Mouse (Mus musculus) midbrain, embryonic 15.5 days (tissue): ENCODE measurements around the gene Ccdc70. TPM values are rescaled to one million over a fixed set of nuclear protein-coding genes. Genes with fewer than 3 reads are reported as not detected.

ENCODE experiments used
- ATAC-seq: fragments of 200-750 bp; cut with Nextera tagmentation; replicated peaks from 2 replicates; pipeline ENCODE4 v1.8.0; 2017; ENCODE audit warnings: moderate TSS enrichment
- H3K27ac ChIP-seq: fragments of 300-500 bp; sonication (generic); 2 replicates; pipeline ENCODE4 v1.5.1; 2015; ENCODE audit warnings: mild to moderate bottlenecking, inconsistent platforms
- H3K27me3 ChIP-seq: fragments of 300-500 bp; sonication (generic); replicated peaks from 2 replicates; pipeline ENCODE4 v1.6.1; 2015; ENCODE audit warnings: inconsistent platforms
- H3K36me3 ChIP-seq: fragments of 300-500 bp; sonication (generic); replicated peaks from 2 replicates; pipeline ENCODE4 v1.6.1; 2015; ENCODE audit warnings: inconsistent platforms
- H3K4me1 ChIP-seq: fragments of 300-500 bp; sonication (generic); 2 replicates; pipeline ENCODE4 v1.6.1; 2015; ENCODE audit warnings: inconsistent platforms
- H3K4me2 ChIP-seq: fragments of 300-500 bp; sonication (generic); 2 replicates; pipeline ENCODE4 v1.6.1; 2015; ENCODE audit warnings: inconsistent platforms, mild to moderate bottlenecking, moderate library complexity
- H3K4me3 ChIP-seq: fragments of 300-500 bp; sonication (generic); 2 replicates; pipeline ENCODE4 v1.5.1; 2015; ENCODE audit warnings: mild to moderate bottlenecking, inconsistent platforms
- H3K9ac ChIP-seq: fragments of 300-500 bp; sonication (generic); 2 replicates; pipeline ENCODE4 v1.6.1; 2015; ENCODE audit warnings: mild to moderate bottlenecking, inconsistent platforms
- H3K9me3 ChIP-seq: fragments of 300-500 bp; sonication (generic); 2 replicates; pipeline ENCODE4 v1.6.1; 2016; ENCODE audit warnings: inconsistent platforms
- WGBS: fragments of 180-500 bp; shearing (Covaris S2); methylation state at CpG from one replicate; pipeline ENCODE4 v1.1.7; 2015; ENCODE audit warnings: mixed read lengths; 5-methylcytosine and 5-hydroxymethylcytosine counted together
- polyA plus RNA-seq: library from polyadenylated mRNA; unstranded; fragments of >200 nt; fragmentation: Nextera tagmentation; extraction: Ambion mirVana; gene quantifications from 2 replicates; pipeline ENCODE4 v1.2.1, GENCODE M21; 2015

Ccdc70 gene
- polyA plus RNA-seq, 1 experiment from 2014 or later, result not detected

- no peak overlapping the region for H3K9ac ChIP-seq
- no peak overlapping the region for H3K4me3 ChIP-seq
- no peaks in the 10 kb centered on the region for H3K27me3 ChIP-seq
- 46% methylated on average over 3 of the region's 3 CpGs for WGBS
- no peak overlapping the region for H3K27ac ChIP-seq
- H3K9me3 ChIP-seq, result no peaks in the 10 kb centered on the region
- H3K4me1 ChIP-seq, result no peaks in the 10 kb centered on the region
- no peak overlapping the region for H3K4me2 ChIP-seq
- H3K36me3 ChIP-seq, result no peaks in the 10 kb centered on the region
- ATAC-seq, result no peak
Observed at GRCm38 (mm10) chr8:21995181-21995580, 25.6 kb downstream of the Ccdc70 start.

GRCm38 (mm10) chr8:22004750-22005522 is 35.4 kb downstream of the Ccdc70 start:
- H3K4me2 ChIP-seq, result no peak overlapping the region
- no peak overlapping the region for H3K4me3 ChIP-seq
- WGBS, result 83% methylated on average over 14 of the region's 14 CpGs
- H3K27me3 ChIP-seq, result no peaks in the 10 kb centered on the region
- H3K27ac ChIP-seq, result no peak overlapping the region
- H3K36me3 ChIP-seq, result no peaks in the 10 kb centered on the region
- ATAC-seq, result no peak
- no peaks in the 10 kb centered on the region for H3K4me1 ChIP-seq
- H3K9me3 ChIP-seq, result no peaks in the 10 kb centered on the region
- no peak overlapping the region for H3K9ac ChIP-seq

- Histone ChIP-seq H3K4me1 (no peaks in the 10 kb centered on the region), H3K9me3 (no peaks in the 10 kb centered on the region), H3K27ac (no peak overlapping the region), H3K4me3 (no peak overlapping the region), H3K27me3 (no peaks in the 10 kb centered on the region), H3K9ac (no peak overlapping the region), H3K36me3 (no peaks in the 10 kb centered on the region), H3K4me2 (no peak overlapping the region)
- no peak for ATAC-seq
- 83% methylated on average over 6 of the region's 6 CpGs for WGBS
Observed at GRCm38 (mm10) chr8:22006423-22006822, 36.8 kb downstream of the Ccdc70 start.

- no peaks in the 10 kb centered on the region for H3K9me3 ChIP-seq
- no peak overlapping the region for H3K27ac ChIP-seq
- no peaks in the 10 kb centered on the region for H3K36me3 ChIP-seq
- H3K4me3 ChIP-seq, result no peak overlapping the region
- no peaks in the 10 kb centered on the region for H3K27me3 ChIP-seq
- H3K4me1 ChIP-seq, result no peaks in the 10 kb centered on the region
- H3K9ac ChIP-seq, result no peak overlapping the region
- 68% methylated on average over 3 of the region's 3 CpGs for WGBS
- ATAC-seq, result no peak
- no peak overlapping the region for H3K4me2 ChIP-seq
Observed at GRCm38 (mm10) chr8:22009403-22009802, 39.8 kb downstream of the Ccdc70 start.

- peak; percentile 52; the same call in 1 of the 2 replicates for ATAC-seq
- Histone ChIP-seq H3K9ac (no peak overlapping the region), H3K36me3 (no peaks in the 10 kb centered on the region), H3K4me3 (no peak overlapping the region), H3K4me2 (no peak overlapping the region), H3K9me3 (no peaks in the 10 kb centered on the region), H3K27ac (no peak overlapping the region), H3K4me1 (no peaks in the 10 kb centered on the region), H3K27me3 (no peaks in the 10 kb centered on the region)
- WGBS, result 65% methylated on average over 24 of the region's 24 CpGs
Observed at GRCm38 (mm10) chr8:22013034-22013707, 43.6 kb downstream of the Ccdc70 start.

GRCm38 (mm10) chr8:22017731-22018130 is 48.2 kb downstream of the Ccdc70 start:
- Histone ChIP-seq H3K27me3 (no peaks in the 10 kb centered on the region), H3K36me3 (no peaks in the 10 kb centered on the region), H3K9me3 (no peaks in the 10 kb centered on the region), H3K9ac (no peak overlapping the region), H3K4me3 (no peak overlapping the region), H3K27ac (no peak overlapping the region), H3K4me2 (no peak overlapping the region), H3K4me1 (no peaks in the 10 kb centered on the region)
- 68% methylated on average over 7 of the region's 7 CpGs for WGBS
- no peak for ATAC-seq

- Histone ChIP-seq H3K36me3 (no peaks in the 10 kb centered on the region), H3K4me3 (no peak overlapping the region), H3K4me1 (no peaks in the 10 kb centered on the region), H3K9me3 (no peaks in the 10 kb centered on the region), H3K27me3 (no peaks in the 10 kb centered on the region), H3K27ac (no peak overlapping the region), H3K9ac (no peak overlapping the region), H3K4me2 (no peak overlapping the region)
- WGBS, result 95% methylated on average over 5 of the region's 5 CpGs
- ATAC-seq, result no peak
Observed at GRCm38 (mm10) chr8:22019498-22019897, 49.9 kb downstream of the Ccdc70 start.

- Histone ChIP-seq H3K4me1 (no peaks in the 10 kb centered on the region), H3K4me3 (no peak overlapping the region), H3K9me3 (no peaks in the 10 kb centered on the region), H3K27ac (no peak overlapping the region), H3K36me3 (no peaks in the 10 kb centered on the region), H3K4me2 (no peak overlapping the region), H3K27me3 (no peaks in the 10 kb centered on the region), H3K9ac (no peak overlapping the region)
- WGBS, result 59% methylated on average over 7 of the region's 7 CpGs
- no peak for ATAC-seq
Observed at GRCm38 (mm10) chr8:22022244-22022643, 52.7 kb downstream of the Ccdc70 start.

Other genes with a start within 250 kb of the Ccdc70 start
- not detected in 2 replicates for gene Defa24, start 235.3 kb upstream of the Ccdc70 start, polyA plus RNA-seq
- not detected in 2 replicates for gene Defb50, start 146.2 kb upstream of the Ccdc70 start, polyA plus RNA-seq
- not detected in 2 replicates for gene Defb2, start 129.8 kb upstream of the Ccdc70 start, polyA plus RNA-seq
- not detected in 2 replicates for gene Defb10, start 110.9 kb upstream of the Ccdc70 start, polyA plus RNA-seq
- not detected in 2 replicates for gene Defb9, start 84.4 kb upstream of the Ccdc70 start, polyA plus RNA-seq
- gene Defb11, start 63.4 kb upstream of the Ccdc70 start, polyA plus RNA-seq, result 4.7 and 5.0 TPM in 2 replicates
- gene Defb15, start 37.1 kb upstream of the Ccdc70 start, polyA plus RNA-seq, result not detected in 2 replicates
- gene Defb35, start 31.4 kb upstream of the Ccdc70 start, polyA plus RNA-seq, result not detected in 2 replicates
- gene Defb13, start 23.0 kb upstream of the Ccdc70 start, polyA plus RNA-seq, result not detected in 2 replicates
- gene Fam90a1a, start 11.1 kb upstream of the Ccdc70 start, polyA plus RNA-seq, result not detected in 2 replicates
- gene Atp7b, start 90.5 kb downstream of the Ccdc70 start, polyA plus RNA-seq, result 1.5 and 1.6 TPM in 2 replicates
- gene Alg11, start 90.9 kb downstream of the Ccdc70 start, polyA plus RNA-seq, result 37.8 and 43.2 TPM in 2 replicates
- 1.1 and 1.3 TPM in 2 replicates for gene Nek5, start 155.3 kb downstream of the Ccdc70 start, polyA plus RNA-seq
- gene Nek3, start 196.7 kb downstream of the Ccdc70 start, polyA plus RNA-seq, result 6.9 and 7.6 TPM in 2 replicates
- gene Ckap2, start 216.0 kb downstream of the Ccdc70 start, polyA plus RNA-seq, result 8.3 and 9.4 TPM in 2 replicates
- 40.7 and 42.3 TPM in 2 replicates for gene Vps36, start 223.0 kb downstream of the Ccdc70 start, polyA plus RNA-seq